Mouse (Mus musculus): ENCODE results near the gene Olfr1156. TPM values are rescaled to one million over a fixed set of nuclear protein-coding genes. Genes with fewer than 3 reads are reported as not detected.

Gene Olfr1156
- total RNA-seq (2021) = not detected

- intact Hi-C loops (cut with DNase I) = no loop called here
- DNase-seq = no peak
Observed at GRCm38 (mm10) chr2:87953000-87953399, at the start of gene Olfr1156. Gene Olfr1156 (minus strand): TSS chr2:87953100.

- intact Hi-C loops (cut with DNase I) = no loop called here
- DNase-seq = no peak
Observed at GRCm38 (mm10) chr2:87989813-87990212, 36.9 kb upstream of the Olfr1156 start, which contains the start of gene Olfr1158. Gene Olfr1158 (plus strand): TSS chr2:87990113.

GRCm38 (mm10) chr2:87974563-87974962 lies 21.7 kb upstream of the Olfr1156 start, which contains the start of gene Olfr74:
Gene Olfr74 (minus strand): TSS chr2:87974663.
- DNase-seq = no peak
- intact Hi-C loops (cut with DNase I) = no loop called here

GRCm38 (mm10) chr2:87968199-87968598 lies 15.3 kb upstream of the Olfr1156 start, which contains the start of gene Olfr1157:
Gene Olfr1157 (minus strand): TSS chr2:87968299.
- no peak for DNase-seq
- intact Hi-C loops (cut with DNase I) = no loop called here

DNA sequence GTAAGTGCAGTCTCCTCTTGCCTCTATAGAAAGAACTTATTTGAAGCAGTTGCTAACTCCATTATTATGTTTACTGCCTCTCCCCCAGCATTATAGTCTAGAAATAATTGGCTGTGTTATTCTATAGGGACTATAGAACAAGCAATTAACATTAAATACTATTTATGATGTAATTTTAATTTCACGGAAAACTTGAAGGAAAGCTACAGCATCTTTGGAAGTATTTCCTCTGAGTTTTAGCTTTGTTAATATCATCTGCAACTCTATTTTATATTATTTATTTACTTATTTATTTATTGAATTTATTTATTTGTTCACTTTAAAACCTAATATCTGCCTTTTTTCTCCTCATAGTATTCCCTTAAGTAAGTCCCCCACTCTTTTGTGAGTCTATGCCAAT lies 7.9 kb downstream of the Olfr1156 start, which contains the start of gene Olfr1155:
Olfr1155 (minus strand) TSS at position 101 of the 400 bp plus-strand sequence.
- intact Hi-C loops (cut with DNase I) = no loop called here
- no peak for DNase-seq

DNA sequence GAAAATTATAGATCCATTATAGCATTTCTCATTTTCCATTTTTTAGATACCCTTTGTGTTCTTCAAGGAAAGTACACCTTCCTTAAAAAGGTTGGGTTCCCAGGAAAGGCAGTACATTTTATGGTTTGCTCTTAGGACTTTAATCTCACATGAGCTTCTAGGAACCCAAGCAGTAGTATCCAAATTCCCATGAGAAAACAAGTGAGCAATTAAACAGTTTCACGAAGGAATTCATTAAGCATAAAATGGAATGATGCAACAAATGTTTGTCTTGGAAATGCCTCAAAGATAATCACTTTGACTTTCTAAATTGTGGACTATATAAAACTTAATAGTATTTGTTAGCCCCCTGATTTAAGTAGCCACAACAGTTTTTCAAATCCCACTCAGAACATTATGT lies 47.8 kb downstream of the Olfr1156 start, which contains the start of gene Olfr1154:
Olfr1154 (minus strand) TSS at position 101 of the 400 bp plus-strand sequence.
- intact Hi-C loops (cut with DNase I) = no loop called here
- no peak for DNase-seq

Other genes with a start within 250 kb of the Olfr1156 start
- gene Olfr1137, start 239.9 kb downstream of the Olfr1156 start, total RNA-seq (2021) = not detected
- not detected for gene Olfr1138, start 213.1 kb downstream of the Olfr1156 start, total RNA-seq (2021)
- not detected for gene Olfr1140, start 209.3 kb downstream of the Olfr1156 start, total RNA-seq (2021)
- gene Olfr1141, start 199.1 kb downstream of the Olfr1156 start, total RNA-seq (2021) = not detected
- gene Olfr152, start 173.6 kb downstream of the Olfr1156 start, total RNA-seq (2021) = not detected
- not detected for gene Olfr1143, start 152.5 kb downstream of the Olfr1156 start, total RNA-seq (2021)
- not detected for gene Olfr1145, start 143.3 kb downstream of the Olfr1156 start, total RNA-seq (2021)
- not detected for gene Olfr1148, start 122.6 kb downstream of the Olfr1156 start, total RNA-seq (2021)
- gene Olfr1150-ps1, start 109.1 kb downstream of the Olfr1156 start, total RNA-seq (2021) = not detected
- not detected for gene Olfr1151, start 97.2 kb downstream of the Olfr1156 start, total RNA-seq (2021)
- gene Olfr1152, start 86.6 kb downstream of the Olfr1156 start, total RNA-seq (2021) = not detected
- not detected for gene Olfr1153, start 58.1 kb downstream of the Olfr1156 start, total RNA-seq (2021)
- not detected for gene Olfr1154, start 47.9 kb downstream of the Olfr1156 start, total RNA-seq (2021)
- not detected for gene Olfr1155, start 8.0 kb downstream of the Olfr1156 start, total RNA-seq (2021)
- gene Olfr1157, start 15.2 kb upstream of the Olfr1156 start, total RNA-seq (2021) = not detected
- not detected for gene Olfr74, start 21.6 kb upstream of the Olfr1156 start, total RNA-seq (2021)
- not detected for gene Olfr1158, start 37.0 kb upstream of the Olfr1156 start, total RNA-seq (2021)
- not detected for gene Olfr1160, start 55.2 kb upstream of the Olfr1156 start, total RNA-seq (2021)
- not detected for gene Olfr1161, start 69.7 kb upstream of the Olfr1156 start, total RNA-seq (2021)
- not detected for gene Olfr73, start 84.6 kb upstream of the Olfr1156 start, total RNA-seq (2021)
- not detected for gene Olfr1162, start 98.0 kb upstream of the Olfr1156 start, total RNA-seq (2021)
- gene Olfr1163, start 118.7 kb upstream of the Olfr1156 start, total RNA-seq (2021) = not detected
- gene Olfr1164, start 140.9 kb upstream of the Olfr1156 start, total RNA-seq (2021) = not detected
- gene Olfr1166, start 175.2 kb upstream of the Olfr1156 start, total RNA-seq (2021) = not detected
- gene Olfr1167, start 202.1 kb upstream of the Olfr1156 start, total RNA-seq (2021) = not detected
- gene Olfr1168, start 228.8 kb upstream of the Olfr1156 start, total RNA-seq (2021) = not detected